Mouse (Mus musculus) adrenal gland (tissue): ENCODE measurements around the gene Gys1.
"Not testable (repeated sequence)": the region's sequence is repeated elsewhere in the genome, so short reads cannot be mapped to it uniquely, and the experiment has no call there.

Experiments
- intact Hi-C: fragments of 180-260 bp; cut with DNase I; formaldehyde crosslinking; loops from one replicate; pipeline ENCODE4 v1.15.1; 2025

Gene Gys1

GRCm38 (mm10) chr7:45455932-45456696 lies 21.5 kb downstream of the Gys1 start:
- intact Hi-C loops, result no loop called here

GRCm38 (mm10) chr7:45456721-45457203 lies 22.1 kb downstream of the Gys1 start:
- intact Hi-C loops, result no loop called here

- intact Hi-C loops, result no loop called here
Measured at GRCm38 (mm10) chr7:45457204-45458060, 22.8 kb downstream of the Gys1 start.

- intact Hi-C loops, result no loop called here
Measured at GRCm38 (mm10) chr7:45458748-45459563, 24.3 kb downstream of the Gys1 start.

GRCm38 (mm10) chr7:45459564-45460140 lies 25.0 kb downstream of the Gys1 start, which contains the start of gene Ftl1:
Gene Ftl1, minus strand, starts transcription at chr7:45459884.
- intact Hi-C loops, result not testable (repeated sequence)

GRCm38 (mm10) chr7:45460377-45460776 lies 25.7 kb downstream of the Gys1 start:
- intact Hi-C loops, result no loop called here

- intact Hi-C loops, result no loop called here
Measured at GRCm38 (mm10) chr7:45460860-45461314, 26.2 kb downstream of the Gys1 start.

GRCm38 (mm10) chr7:45461326-45461725 lies 26.7 kb downstream of the Gys1 start:
- intact Hi-C loops, result no loop called here

- intact Hi-C loops, result no loop called here
Measured at GRCm38 (mm10) chr7:45461781-45462180, 27.1 kb downstream of the Gys1 start.

- intact Hi-C loops, result no loop called here
Measured at GRCm38 (mm10) chr7:45462325-45462724, 27.7 kb downstream of the Gys1 start.

GRCm38 (mm10) chr7:45462868-45463267 lies 28.2 kb downstream of the Gys1 start:
- intact Hi-C loops, result not testable (repeated sequence)

- intact Hi-C loops, result no loop called here
Measured at GRCm38 (mm10) chr7:45463987-45464778, 29.5 kb downstream of the Gys1 start.

- intact Hi-C loops, result no loop called here
Measured at GRCm38 (mm10) chr7:45465112-45465511, 30.5 kb downstream of the Gys1 start.

- intact Hi-C loops, result no loop called here
Measured at GRCm38 (mm10) chr7:45465549-45465948, 30.9 kb downstream of the Gys1 start.

- intact Hi-C loops, result no loop called here
Measured at GRCm38 (mm10) chr7:45466283-45467089, 31.8 kb downstream of the Gys1 start, which contains the start of gene Bax. Gene Bax, minus strand, starts transcription at chr7:45466898.

- intact Hi-C loops, result no loop called here
Measured at GRCm38 (mm10) chr7:45467090-45467670, 32.5 kb downstream of the Gys1 start.

- intact Hi-C loops, result loop anchor here (5.0 kb wide), 1 partner anchor 46 kb away; no protein-coding TSS in a partner anchor
Measured at GRCm38 (mm10) chr7:45470869-45471268, 36.2 kb downstream of the Gys1 start.

GRCm38 (mm10) chr7:45475291-45475969 lies 40.8 kb downstream of the Gys1 start:
- intact Hi-C loops, result loop anchor here (5.0 kb wide), 1 partner anchor 52 kb away; the partner anchor contains the start of genes Plekha4 and Ppp1r15a
